Mouse (Mus musculus): ENCODE results near the gene Akap6.

GRCm38 (mm10) chr12:52868000-52868624 lies 168.9 kb downstream of the Akap6 start:
- TF ChIP-seq MAFK (IDR thresholded peaks at IDR 0.05; ENCODE audit: borderline replicate concordance, low read depth, low read length): no peak
- TF ChIP-seq POLR2A (IDR thresholded peaks at IDR 0.05; ENCODE audit: control insufficient read depth in 1 of 2, insufficient read depth in 1 of 2, low read depth in 1 of 2, low read length in 2 of 2, poor library complexity in 1 of 2): no peak
- no peak for TF ChIP-seq CHD1 (IDR thresholded peaks at IDR 0.05; ENCODE audit: low read depth, low read length)
- no peak for TF ChIP-seq GABPA (IDR thresholded peaks at IDR 0.05; ENCODE audit: low read depth, low read length)
- no peak for TF ChIP-seq MYC (IDR thresholded peaks at IDR 0.05; ENCODE audit: low read depth, low read length)
- no peak for TF ChIP-seq RAD21 (IDR thresholded peaks at IDR 0.05; ENCODE audit: low read depth, low read length)
- TF ChIP-seq CTCF (IDR thresholded peaks at IDR 0.05 in 2 of 3, conservative IDR thresholded peaks at IDR 0.05 in 1 of 3; ENCODE audit: control insufficient read depth in 1 of 3, insufficient read depth in 1 of 3, low read depth in 2 of 3, low read length in 3 of 3, poor library complexity in 1 of 3, severe bottlenecking in 1 of 3): no peak
- TF ChIP-seq EP300 (IDR thresholded peaks at IDR 0.05; ENCODE audit: low read depth in 1 of 2, low read length in 2 of 2): no peak
- no peak for TF ChIP-seq ZNF384 (IDR thresholded peaks at IDR 0.05; ENCODE audit: low read depth, low read length)
